Mouse (Mus musculus): ENCODE results near the gene Slc4a5. TPM values are rescaled to one million over a fixed set of nuclear protein-coding genes. Genes with fewer than 3 reads are reported as not detected.
"Not testable (repeated sequence)": the region's sequence is repeated elsewhere in the genome, so short reads cannot be mapped to it uniquely, and the experiment has no call there.

The Slc4a5 gene
- polyA plus RNA-seq, 1 experiment from 2014 or later, result 0.52 TPM

- H3K27me3 ChIP-seq; H3K9ac ChIP-seq (replicated peaks); H3K4me3 ChIP-seq; H3K4me2 ChIP-seq (replicated peaks); ATAC-seq (ENCODE audit: low FRiP score, low read depth); H3K27ac ChIP-seq (replicated peaks); H3K9me3 ChIP-seq: not testable (repeated sequence)
- Histone ChIP-seq H3K36me3 (peaks cover 25% of the 10 kb centered on the region), H3K4me1 (peaks cover 11% of the 10 kb centered on the region)
- 95% methylated on average over 8 of the region's 8 CpGs for WGBS
These were observed 125.7 kb downstream of the Slc4a5 start for GRCm38 (mm10) chr6:83345285-83345684.

DNA sequence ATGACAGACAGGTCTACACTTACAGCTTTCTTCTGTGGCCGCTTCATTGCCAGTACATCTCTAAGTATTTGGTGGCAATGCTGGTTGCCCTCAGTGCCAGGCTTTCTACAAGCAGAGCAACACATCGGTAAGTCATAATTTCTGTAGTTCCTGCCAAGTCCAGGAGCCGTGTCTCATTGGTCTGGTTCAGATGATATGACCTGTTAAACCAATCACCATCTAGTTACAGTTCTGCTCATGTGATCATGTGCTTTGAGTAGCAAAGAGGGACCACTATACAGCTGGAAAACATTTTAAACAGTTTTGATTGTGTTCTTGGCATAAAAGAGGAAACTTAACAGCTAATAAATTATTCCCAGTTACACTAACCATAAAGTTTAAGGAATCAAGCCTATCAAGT lies 128.3 kb downstream of the Slc4a5 start:
- Histone ChIP-seq H3K4me2 (replicated peaks) (no peak overlapping the region), H3K9ac (replicated peaks) (no peak overlapping the region), H3K27ac (replicated peaks) (no peak overlapping the region), H3K36me3 (peaks cover 4% of the 10 kb centered on the region), H3K4me3 (no peak overlapping the region), H3K27me3 (no peaks in the 10 kb centered on the region), H3K4me1 (peaks cover 16% of the 10 kb centered on the region), H3K9me3 (no peaks in the 10 kb centered on the region)
- WGBS, result 86% methylated on average over 3 of the region's 3 CpGs
- ATAC-seq (ENCODE audit: low FRiP score, low read depth), result no peak

- H3K27ac ChIP-seq (replicated peaks), result no peak within 1 kb of the TSS; the same call in 1 of the 2 replicates
These were observed 129.2 kb downstream of the Slc4a5 start, which contains the start of gene Bola3 for GRCm38 (mm10) chr6:83348873-83349272. Gene Bola3, plus strand, starts transcription at chr6:83349147.

GRCm38 (mm10) chr6:83349274-83349958 lies 129.8 kb downstream of the Slc4a5 start:
- H3K36me3 ChIP-seq, result peaks cover 11% of the 10 kb centered on the region
- no peaks in the 10 kb centered on the region for H3K27me3 ChIP-seq
- H3K4me2 ChIP-seq (replicated peaks), result peak overlapping the region; percentile 87
- peak overlapping the region; percentile 92 for H3K4me3 ChIP-seq
- peaks cover 16% of the 10 kb centered on the region for H3K4me1 ChIP-seq
- peak overlapping the region; percentile 93 for H3K9ac ChIP-seq (replicated peaks)
- ATAC-seq (ENCODE audit: low FRiP score, low read depth), result peak; percentile 96
- H3K27ac ChIP-seq (replicated peaks), result no peak overlapping the region; the same call in 1 of the 2 replicates
- H3K9me3 ChIP-seq, result no peaks in the 10 kb centered on the region
- WGBS, result 0% methylated on average over 53 of the region's 53 CpGs

More at GRCm38 (mm10) chr6:83348873-83349272, 129.2 kb downstream of the Slc4a5 start, which contains the start of gene Bola3:
- Histone ChIP-seq H3K27me3 (no peaks in the 10 kb centered on the region), H3K4me3 (peak within 1 kb of the TSS; percentile 92), H3K36me3 (peaks cover 9% of the 10 kb centered on the region), H3K4me1 (peaks cover 16% of the 10 kb centered on the region), H3K9ac (replicated peaks) (peak within 1 kb of the TSS; percentile 93), H3K4me2 (replicated peaks) (peak within 1 kb of the TSS; percentile 87), H3K9me3 (no peaks in the 10 kb centered on the region)
- peak; percentile 42; the same call in 1 of the 2 replicates for ATAC-seq (ENCODE audit: low FRiP score, low read depth)
- 33% methylated on average over 6 of the region's 6 CpGs for WGBS

DNA sequence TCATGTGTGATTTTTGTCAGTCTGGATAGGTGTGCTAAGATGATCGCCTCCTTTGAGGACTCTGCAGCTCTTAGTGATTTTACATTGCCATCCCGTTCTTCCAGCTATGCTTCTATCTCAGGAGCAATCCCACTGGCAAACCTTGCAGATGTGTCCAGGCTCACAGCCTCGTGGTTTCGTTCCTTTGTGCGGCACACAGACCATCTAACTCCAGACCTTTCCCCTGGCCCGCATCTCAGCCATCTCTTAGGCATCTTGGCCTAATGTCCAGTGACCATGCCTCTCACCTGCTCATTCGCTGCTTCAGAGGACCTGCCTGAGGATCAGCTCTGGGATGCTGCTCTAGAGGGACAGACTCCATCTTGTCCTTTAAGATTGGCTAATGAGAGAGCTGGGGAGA lies 130.5 kb downstream of the Slc4a5 start:
- WGBS, result 87% methylated on average over 7 of the region's 7 CpGs
- ATAC-seq (ENCODE audit: low FRiP score, low read depth), result no peak
- Histone ChIP-seq H3K4me3 (peak overlapping the region; percentile 92), H3K27ac (replicated peaks) (no peak overlapping the region), H3K9me3 (no peaks in the 10 kb centered on the region), H3K9ac (replicated peaks) (peak overlapping the region; percentile 93), H3K4me2 (replicated peaks) (peak overlapping the region; percentile 87), H3K36me3 (peaks cover 19% of the 10 kb centered on the region), H3K4me1 (peaks cover 16% of the 10 kb centered on the region), H3K27me3 (no peaks in the 10 kb centered on the region)

DNA sequence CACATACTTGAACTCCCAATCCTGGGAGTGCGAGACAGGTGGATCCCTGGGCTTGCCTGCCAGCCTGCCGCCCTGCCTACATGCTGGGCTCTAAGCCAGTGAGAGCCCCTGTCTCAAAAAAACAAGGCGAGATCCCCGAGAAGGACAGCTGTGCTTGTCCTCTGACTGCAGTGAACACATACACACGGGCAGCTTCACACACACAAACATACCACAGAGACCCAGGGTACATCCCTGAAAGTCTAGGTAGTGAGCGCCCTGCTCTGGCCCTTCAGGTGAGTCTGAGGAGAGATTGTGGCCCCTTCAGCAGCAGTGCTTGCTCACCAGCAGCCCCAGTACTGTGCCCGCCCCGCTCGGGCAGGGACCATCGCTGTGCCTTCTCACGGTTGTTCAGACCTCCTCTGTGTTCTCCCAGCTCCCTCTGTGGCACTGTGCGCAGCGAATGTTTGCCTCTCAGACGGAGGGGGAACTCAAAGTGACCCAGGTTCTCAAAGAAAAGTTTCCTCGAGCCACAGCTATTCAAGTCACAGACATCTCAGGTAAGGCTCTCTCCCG lies 131.3 kb downstream of the Slc4a5 start:
- no peak for ATAC-seq (ENCODE audit: low FRiP score, low read depth)
- H3K27ac ChIP-seq (replicated peaks), result no peak overlapping the region
- H3K4me2 ChIP-seq (replicated peaks), result no peak overlapping the region
- no peaks in the 10 kb centered on the region for H3K27me3 ChIP-seq
- H3K36me3 ChIP-seq, result peaks cover 21% of the 10 kb centered on the region
- H3K4me1 ChIP-seq, result peaks cover 16% of the 10 kb centered on the region
- no peak overlapping the region for H3K9ac ChIP-seq (replicated peaks)
- 92% methylated on average over 16 of the region's 16 CpGs for WGBS
- H3K9me3 ChIP-seq, result no peaks in the 10 kb centered on the region
- no peak overlapping the region for H3K4me3 ChIP-seq

GRCm38 (mm10) chr6:83351490-83352160 lies 132.0 kb downstream of the Slc4a5 start:
- no peak overlapping the region for H3K4me2 ChIP-seq (replicated peaks)
- no peaks in the 10 kb centered on the region for H3K9me3 ChIP-seq
- ATAC-seq (ENCODE audit: low FRiP score, low read depth), result no peak
- no peak overlapping the region for H3K4me3 ChIP-seq
- H3K4me1 ChIP-seq, result peaks cover 17% of the 10 kb centered on the region
- no peaks in the 10 kb centered on the region for H3K27me3 ChIP-seq
- no peak overlapping the region for H3K27ac ChIP-seq (replicated peaks)
- no peak overlapping the region; the same call in 1 of the 2 replicates for H3K9ac ChIP-seq (replicated peaks)
- H3K36me3 ChIP-seq, result peaks cover 21% of the 10 kb centered on the region
- WGBS, result 84% methylated on average over 7 of the region's 7 CpGs

DNA sequence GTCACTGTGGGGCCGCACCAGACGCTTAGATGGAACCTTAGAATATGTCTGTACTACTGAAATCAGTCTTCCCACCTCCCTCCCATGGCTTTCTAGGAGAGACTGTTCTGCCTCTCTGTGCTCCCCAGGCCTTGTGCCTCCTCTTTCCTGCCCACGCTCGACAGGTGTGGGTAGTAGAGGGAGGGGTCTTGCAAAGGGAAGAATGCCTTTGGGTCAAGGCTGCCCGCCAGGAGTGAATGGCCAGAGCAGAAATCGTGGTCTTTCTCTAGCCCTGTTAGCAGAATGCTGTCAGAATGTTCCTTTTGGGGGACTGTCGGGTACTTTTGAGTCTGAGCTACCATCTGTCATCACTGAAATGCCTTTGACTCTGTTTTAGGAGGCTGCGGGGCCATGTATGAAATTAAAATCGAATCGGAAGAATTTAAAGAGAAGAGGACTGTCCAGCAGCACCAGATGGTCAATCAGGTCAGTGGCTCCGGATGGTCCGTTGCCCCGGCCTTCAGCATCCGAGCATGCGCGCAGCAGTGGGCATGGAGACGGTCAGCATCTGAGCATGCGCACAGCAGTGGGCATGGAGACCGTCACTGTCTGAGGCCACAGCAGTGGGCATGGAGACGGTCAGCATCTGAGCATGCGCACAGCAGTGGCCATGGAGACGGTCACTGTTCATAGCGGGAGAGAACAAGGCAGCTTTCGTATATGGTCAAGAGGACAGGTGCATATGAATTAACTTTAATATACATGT lies 133.2 kb downstream of the Slc4a5 start:
- Histone ChIP-seq H3K4me2 (replicated peaks) (no peak overlapping the region), H3K4me3 (no peak overlapping the region), H3K27ac (replicated peaks) (no peak overlapping the region), H3K9me3 (no peaks in the 10 kb centered on the region), H3K27me3 (no peaks in the 10 kb centered on the region), H3K9ac (replicated peaks) (no peak overlapping the region), H3K36me3 (peaks cover 21% of the 10 kb centered on the region), H3K4me1 (peaks cover 20% of the 10 kb centered on the region)
- 92% methylated on average over 24 of the region's 24 CpGs for WGBS
- ATAC-seq (ENCODE audit: low FRiP score, low read depth), result no peak

Other genes with a start within 250 kb of the Slc4a5 start
- 5.8 and 8.3 TPM in 2 replicates for gene Dok1, start 186.4 kb upstream of the Slc4a5 start, polyA plus RNA-seq (2016; fragmentation: Nextera tagmentation; extraction: Ambion mirVana)
- gene Loxl3, start 185.7 kb upstream of the Slc4a5 start, polyA plus RNA-seq (2016; fragmentation: Nextera tagmentation; extraction: Ambion mirVana), result 11.0 and 14.7 TPM in 2 replicates
- 150 and 159 TPM in 2 replicates for gene Aup1, start 165.3 kb upstream of the Slc4a5 start, polyA plus RNA-seq (2016; fragmentation: Nextera tagmentation; extraction: Ambion mirVana)
- 63.2 and 63.9 TPM in 2 replicates for gene Htra2, start 164.6 kb upstream of the Slc4a5 start, polyA plus RNA-seq (2016; fragmentation: Nextera tagmentation; extraction: Ambion mirVana)
- gene Dqx1, start 162.0 kb upstream of the Slc4a5 start, polyA plus RNA-seq (2016; fragmentation: Nextera tagmentation; extraction: Ambion mirVana), result 0.93 and 1.1 TPM in 2 replicates
- not detected in 2 replicates for gene Tlx2, start 149.5 kb upstream of the Slc4a5 start, polyA plus RNA-seq (2016; fragmentation: Nextera tagmentation; extraction: Ambion mirVana)
- gene Pcgf1, start 142.0 kb upstream of the Slc4a5 start, polyA plus RNA-seq (2016; fragmentation: Nextera tagmentation; extraction: Ambion mirVana), result 41.2 and 42.2 TPM in 2 replicates
- gene Lbx2, start 133.5 kb upstream of the Slc4a5 start, polyA plus RNA-seq (2016; fragmentation: Nextera tagmentation; extraction: Ambion mirVana), result 0.45 TPM in 1 of 2 replicates, not detected in the other
- gene Ccdc142, start 118.2 kb upstream of the Slc4a5 start, polyA plus RNA-seq (2016; fragmentation: Nextera tagmentation; extraction: Ambion mirVana), result 4.7 and 5.0 TPM in 2 replicates
- 3.9 and 4.3 TPM in 2 replicates for gene Gm42688, start 118.2 kb upstream of the Slc4a5 start, polyA plus RNA-seq (2016; fragmentation: Nextera tagmentation; extraction: Ambion mirVana)
- gene Mrpl53, start 110.8 kb upstream of the Slc4a5 start, polyA plus RNA-seq (2016; fragmentation: Nextera tagmentation; extraction: Ambion mirVana), result 122 and 129 TPM in 2 replicates
- 34.9 and 42.6 TPM in 2 replicates for gene Mogs, start 104.3 kb upstream of the Slc4a5 start, polyA plus RNA-seq (2016; fragmentation: Nextera tagmentation; extraction: Ambion mirVana)
- 210 and 223 TPM in 2 replicates for gene Wbp1, start 98.3 kb upstream of the Slc4a5 start, polyA plus RNA-seq (2016; fragmentation: Nextera tagmentation; extraction: Ambion mirVana)
- gene Ino80b, start 94.4 kb upstream of the Slc4a5 start, polyA plus RNA-seq (2016; fragmentation: Nextera tagmentation; extraction: Ambion mirVana), result 18.4 and 19.4 TPM in 2 replicates
- 31.9 and 39.5 TPM in 2 replicates for gene Rtkn, start 84.4 kb upstream of the Slc4a5 start, polyA plus RNA-seq (2016; fragmentation: Nextera tagmentation; extraction: Ambion mirVana)
- 11.2 and 13.3 TPM in 2 replicates for gene Wdr54, start 63.4 kb upstream of the Slc4a5 start, polyA plus RNA-seq (2016; fragmentation: Nextera tagmentation; extraction: Ambion mirVana)
- gene 1700003E16Rik, start 63.4 kb upstream of the Slc4a5 start, polyA plus RNA-seq (2016; fragmentation: Nextera tagmentation; extraction: Ambion mirVana), result 2.6 and 2.7 TPM in 2 replicates
- 148 and 156 TPM in 2 replicates for gene Dctn1, start 53.9 kb upstream of the Slc4a5 start, polyA plus RNA-seq (2016; fragmentation: Nextera tagmentation; extraction: Ambion mirVana)
- gene Mthfd2, start 106.1 kb downstream of the Slc4a5 start, polyA plus RNA-seq (2016; fragmentation: Nextera tagmentation; extraction: Ambion mirVana), result 33.0 and 37.3 TPM in 2 replicates
- 56.6 and 58.0 TPM in 2 replicates for gene Mob1a, start 106.2 kb downstream of the Slc4a5 start, polyA plus RNA-seq (2016; fragmentation: Nextera tagmentation; extraction: Ambion mirVana)
- gene Bola3, start 129.3 kb downstream of the Slc4a5 start, polyA plus RNA-seq (2016; fragmentation: Nextera tagmentation; extraction: Ambion mirVana), result 93.7 and 102 TPM in 2 replicates
- 65.0 and 70.2 TPM in 2 replicates for gene Tet3, start 239.3 kb downstream of the Slc4a5 start, polyA plus RNA-seq (2016; fragmentation: Nextera tagmentation; extraction: Ambion mirVana)